Mouse (Mus musculus) thymus, postnatal 0 days (tissue): ENCODE measurements around the gene Ntrk2. TPM values are rescaled to one million over a fixed set of nuclear protein-coding genes. Genes with fewer than 3 reads are reported as not detected.
A peak's percentile ranks its signal among the peaks of the same experiment; 100 is the strongest.

Experiments
- DNase-seq: peaks from one replicate; pipeline ENCODE4 v3.0.0-alpha.2; 2015; ENCODE audit warnings: low spot score
- polyA plus RNA-seq: library from polyadenylated mRNA; unstranded; fragments of >200 nt; fragmentation: Nextera tagmentation; extraction: Ambion mirVana; gene quantifications from 2 replicates; pipeline ENCODE4 v1.2.1, GENCODE M21; 2015

Gene Ntrk2
- polyA plus RNA-seq, 1 experiment from 2014 or later, result 1.2 TPM

GRCm38 (mm10) chr13:58964701-58965359 lies 158.5 kb downstream of the Ntrk2 start:
- DNase-seq, result no peak

- no peak for DNase-seq
Observed at GRCm38 (mm10) chr13:58965826-58966225, 159.5 kb downstream of the Ntrk2 start.

- no peak for DNase-seq
Observed at GRCm38 (mm10) chr13:58966466-58966865, 160.1 kb downstream of the Ntrk2 start.

GRCm38 (mm10) chr13:58968168-58968567 lies 161.8 kb downstream of the Ntrk2 start:
- DNase-seq, result no peak

- DNase-seq, result no peak
Observed at GRCm38 (mm10) chr13:58971449-58971903, 165.1 kb downstream of the Ntrk2 start.

GRCm38 (mm10) chr13:58972511-58972910 lies 166.1 kb downstream of the Ntrk2 start:
- DNase-seq, result no peak

- DNase-seq, result no peak
Observed at GRCm38 (mm10) chr13:58996447-58996846, 190.1 kb downstream of the Ntrk2 start.

GRCm38 (mm10) chr13:58997763-58998162 lies 191.4 kb downstream of the Ntrk2 start:
- DNase-seq, result no peak

GRCm38 (mm10) chr13:58999373-59000053 lies 193.1 kb downstream of the Ntrk2 start:
- DNase-seq, result no peak

GRCm38 (mm10) chr13:59002943-59003806 lies 196.8 kb downstream of the Ntrk2 start:
- no peak for DNase-seq

- DNase-seq, result no peak
Observed at GRCm38 (mm10) chr13:59003807-59004173, 197.4 kb downstream of the Ntrk2 start.

- DNase-seq, result no peak
Observed at GRCm38 (mm10) chr13:59004579-59004978, 198.2 kb downstream of the Ntrk2 start.

GRCm38 (mm10) chr13:59009855-59010254 lies 203.5 kb downstream of the Ntrk2 start:
- DNase-seq, result no peak

GRCm38 (mm10) chr13:59010893-59011529 lies 204.6 kb downstream of the Ntrk2 start:
- no peak for DNase-seq

GRCm38 (mm10) chr13:59011530-59011903 lies 205.1 kb downstream of the Ntrk2 start:
- peak; percentile 70 for DNase-seq

- no peak for DNase-seq
Observed at GRCm38 (mm10) chr13:59015360-59015759, 209.0 kb downstream of the Ntrk2 start.

GRCm38 (mm10) chr13:59017121-59017520 lies 210.8 kb downstream of the Ntrk2 start:
- DNase-seq, result no peak

- DNase-seq, result no peak
Observed at GRCm38 (mm10) chr13:59022251-59023042, 216.1 kb downstream of the Ntrk2 start.

GRCm38 (mm10) chr13:59025653-59026052 lies 219.3 kb downstream of the Ntrk2 start:
- DNase-seq, result peak; percentile 50

- no peak for DNase-seq
Observed at GRCm38 (mm10) chr13:59027436-59027835, 221.1 kb downstream of the Ntrk2 start.

- peak; percentile 38 for DNase-seq
Observed at GRCm38 (mm10) chr13:59028546-59028945, 222.2 kb downstream of the Ntrk2 start.
